Mouse (Mus musculus): ENCODE results near the gene Sdhb. TPM values are rescaled to one million over a fixed set of nuclear protein-coding genes. Genes with fewer than 3 reads are reported as not detected.

Sdhb gene
- total RNA-seq (2021), result 100 to 1,000 TPM; 271 to 305 TPM
- long read RNA-seq, experiment 1, transcript Sdhb-201 (8 exons, 1,142 nt), result major isoform, 447 of 512 reads
- long read RNA-seq, experiment 1, partial matches to known transcripts, result 19 of 512 reads
- long read RNA-seq, experiment 1, other reads (novel, unspliced or antisense), result 44 of 512 reads
- long read RNA-seq, experiment 2, transcript Sdhb-201 (8 exons, 1,142 nt), result major isoform, 419 of 537 reads
- long read RNA-seq, experiment 2, partial matches to known transcripts, result 73 of 537 reads
- long read RNA-seq, experiment 2, other reads (novel, unspliced or antisense), result 42 of 537 reads

DNA sequence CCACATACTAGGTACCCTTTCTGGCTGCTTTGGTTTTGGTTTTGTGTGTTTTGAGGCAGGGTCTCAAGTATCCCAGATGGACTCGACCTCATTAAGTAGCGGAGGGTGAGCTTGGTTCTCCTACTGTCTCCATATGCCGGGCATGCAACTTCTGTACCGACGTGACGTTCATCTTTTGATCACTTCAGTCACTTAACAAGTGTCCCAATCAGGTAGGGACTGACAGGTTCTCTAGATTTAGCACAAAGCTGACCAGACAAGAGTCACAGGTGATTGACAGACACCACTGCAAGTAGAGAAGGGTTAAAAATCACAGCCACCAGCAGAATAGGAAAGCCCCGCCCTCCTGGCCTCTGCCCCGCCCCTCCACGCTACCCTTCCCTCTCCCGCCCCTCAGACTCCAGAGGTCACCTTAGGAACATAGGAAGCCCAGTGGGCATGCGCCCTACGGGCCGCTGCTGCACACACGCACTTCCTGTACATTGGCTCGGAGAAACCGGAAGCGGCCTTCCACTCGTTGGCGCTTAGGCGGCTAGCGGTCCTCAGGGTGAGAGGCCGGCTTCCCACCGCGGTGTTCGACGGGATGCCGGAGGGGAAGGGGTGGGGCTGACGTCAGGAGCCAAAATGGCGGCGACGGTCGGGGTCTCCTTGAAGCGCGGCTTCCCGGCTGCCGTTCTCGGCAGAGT is at the start of gene Sdhb:
TSS of gene Sdhb (plus strand) at position 423 of the 686 bp plus-strand sequence.
- peak; percentile 81 to 92 for DNase-seq (ENCODE audit: low spot score in 2 of 2)

DNA sequence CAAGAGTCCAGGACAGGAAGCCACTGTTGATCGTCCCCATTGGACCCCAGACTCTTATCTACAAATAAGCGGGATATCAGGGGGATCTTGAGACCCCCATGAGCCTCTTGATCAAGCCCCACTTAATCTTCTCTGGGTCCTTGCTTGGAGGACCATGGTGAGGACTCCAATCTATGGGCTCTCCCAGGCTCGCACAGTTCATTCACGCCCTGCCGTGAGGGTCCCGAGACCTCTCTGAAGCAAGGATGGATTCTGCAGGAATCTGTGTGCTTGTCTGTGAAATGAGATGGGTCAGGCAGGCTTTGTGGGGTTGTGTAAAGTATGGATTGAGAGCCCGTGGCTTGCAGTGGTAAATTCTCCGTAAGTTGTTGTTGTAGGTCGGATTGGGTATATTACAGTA is 49.6 kb upstream of the Sdhb start:
- no peak for DNase-seq (ENCODE audit: low spot score in 2 of 2)

DNA sequence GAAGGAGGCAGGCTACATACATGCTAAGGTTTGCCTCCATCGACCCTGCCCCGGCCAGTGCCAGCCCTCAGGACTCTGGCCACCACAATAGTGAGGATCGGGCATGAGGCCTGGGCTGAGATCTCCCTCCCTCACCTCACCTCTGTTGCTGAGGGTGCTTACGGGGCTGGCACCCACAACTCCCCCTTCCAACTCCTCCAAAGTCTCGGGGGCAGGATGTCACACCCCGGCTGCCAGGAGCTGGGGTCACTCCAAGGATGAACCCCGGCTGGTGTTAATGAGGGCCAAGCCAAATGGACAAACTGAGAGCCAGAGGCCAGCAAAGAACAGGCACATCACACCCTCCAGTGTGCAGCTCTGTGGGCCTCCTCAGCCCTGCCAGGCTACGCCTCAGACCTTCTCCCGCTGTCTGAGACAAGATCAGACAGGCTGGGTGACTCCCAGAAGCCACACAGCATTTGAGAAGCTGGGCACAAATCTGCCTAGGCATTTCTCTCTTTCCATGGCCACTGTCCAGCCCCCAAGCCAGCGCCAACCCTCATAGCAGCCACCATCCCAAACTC is 48.7 kb upstream of the Sdhb start:
- DNase-seq (ENCODE audit: low spot score in 2 of 2), result no peak

DNA sequence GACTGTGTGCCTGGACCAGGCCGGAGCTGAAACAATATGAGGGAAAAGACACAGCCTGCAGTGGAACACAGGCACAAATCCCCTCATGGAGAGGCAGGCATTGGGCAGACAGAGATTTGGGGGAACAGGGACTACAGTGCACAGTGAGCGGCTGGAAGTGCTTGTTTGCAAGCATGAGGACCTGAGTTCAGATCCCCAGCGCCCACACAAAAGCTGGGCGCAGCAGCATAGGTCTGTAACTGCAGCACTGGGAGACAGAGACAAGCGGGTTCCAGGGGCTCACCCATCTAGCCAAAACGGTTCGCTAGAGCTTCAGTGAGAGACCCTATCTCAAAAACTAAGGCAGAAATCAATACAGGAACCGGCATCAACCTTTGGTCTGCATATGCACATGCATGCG is 47.4 kb upstream of the Sdhb start:
- no peak for DNase-seq (ENCODE audit: low spot score in 2 of 2)

DNA sequence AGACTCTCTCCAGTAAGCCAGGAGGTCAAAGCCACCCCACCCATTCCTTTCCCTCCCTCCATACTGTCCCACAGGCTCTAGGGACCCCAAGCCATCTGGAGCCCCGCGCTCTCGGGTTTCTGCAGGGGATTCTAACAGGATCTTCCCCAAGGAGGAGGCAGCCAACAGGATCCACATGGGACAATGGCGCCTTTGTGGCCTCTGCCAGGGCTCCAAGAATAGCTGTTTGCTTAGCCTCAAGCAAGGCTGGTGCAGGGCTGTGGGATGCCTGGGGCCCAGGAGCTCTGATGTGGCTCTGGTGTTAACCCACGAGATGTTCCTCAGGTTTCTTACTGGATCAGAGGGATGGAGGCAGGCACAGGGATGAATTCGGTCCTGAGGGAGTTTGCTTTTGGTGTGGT is 46.3 kb upstream of the Sdhb start:
- no peak for DNase-seq (ENCODE audit: low spot score in 2 of 2)

DNA sequence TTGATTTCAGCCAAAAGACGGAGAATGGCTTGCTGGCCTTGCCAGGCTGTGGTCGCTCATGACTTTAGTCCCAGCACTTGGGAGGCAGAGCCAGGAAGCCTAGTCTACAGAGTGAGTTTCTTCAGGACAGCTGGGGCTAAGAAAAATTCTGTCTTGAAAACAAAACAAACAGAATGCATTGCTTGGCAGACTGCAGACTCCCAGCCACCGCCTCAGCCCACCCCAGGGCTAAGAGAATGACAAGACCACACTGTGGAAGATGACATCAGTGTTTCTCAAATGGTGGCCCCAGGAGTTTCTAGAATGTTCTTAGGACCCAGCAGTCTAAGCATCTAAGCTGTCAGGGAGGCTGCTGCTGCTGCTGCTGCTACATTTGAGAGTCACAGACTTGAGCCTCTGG is 45.8 kb upstream of the Sdhb start:
- DNase-seq (ENCODE audit: low spot score in 2 of 2), result no peak

DNA sequence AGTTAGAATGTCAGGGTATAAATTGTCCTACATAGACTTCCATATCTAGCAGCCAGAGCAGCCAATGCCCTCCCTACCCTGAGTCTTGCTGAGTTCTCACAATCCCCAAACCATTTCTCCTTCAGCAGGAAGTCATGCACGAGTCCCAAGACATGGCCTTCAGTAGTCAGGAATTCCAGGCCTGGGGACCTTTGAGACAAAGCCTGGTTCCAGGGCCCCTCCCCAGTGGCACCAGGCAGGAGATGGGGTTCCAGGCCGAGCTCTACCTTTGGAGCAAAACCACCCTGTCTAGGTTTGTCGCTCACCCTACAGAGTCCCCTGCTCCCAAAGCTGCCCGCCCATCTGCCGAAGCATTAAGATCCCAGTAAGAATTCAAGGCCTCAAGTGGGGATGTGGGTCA is 44.7 kb upstream of the Sdhb start:
- DNase-seq (ENCODE audit: low spot score in 2 of 2), result no peak

DNA sequence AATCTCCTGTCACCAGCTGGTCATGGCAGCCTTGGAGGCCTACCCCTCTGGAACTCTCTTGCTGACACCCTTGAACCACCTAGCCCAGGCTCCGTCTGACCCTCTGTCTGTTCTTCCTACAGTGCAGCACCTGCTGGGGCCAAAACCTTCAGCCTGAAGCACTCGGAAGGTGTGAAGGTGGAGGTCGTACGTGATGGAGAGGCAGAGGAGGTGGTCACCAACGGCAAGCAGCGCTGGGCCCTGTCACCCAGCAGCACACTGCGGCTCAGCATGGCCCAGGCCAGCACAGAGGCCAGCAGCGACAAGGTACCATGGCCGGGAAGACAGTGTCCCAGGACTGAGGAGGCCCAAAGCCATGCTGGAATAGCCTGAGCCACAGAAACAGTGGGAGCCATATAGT is 43.6 kb upstream of the Sdhb start:
- DNase-seq (ENCODE audit: low spot score in 2 of 2), result no peak

DNA sequence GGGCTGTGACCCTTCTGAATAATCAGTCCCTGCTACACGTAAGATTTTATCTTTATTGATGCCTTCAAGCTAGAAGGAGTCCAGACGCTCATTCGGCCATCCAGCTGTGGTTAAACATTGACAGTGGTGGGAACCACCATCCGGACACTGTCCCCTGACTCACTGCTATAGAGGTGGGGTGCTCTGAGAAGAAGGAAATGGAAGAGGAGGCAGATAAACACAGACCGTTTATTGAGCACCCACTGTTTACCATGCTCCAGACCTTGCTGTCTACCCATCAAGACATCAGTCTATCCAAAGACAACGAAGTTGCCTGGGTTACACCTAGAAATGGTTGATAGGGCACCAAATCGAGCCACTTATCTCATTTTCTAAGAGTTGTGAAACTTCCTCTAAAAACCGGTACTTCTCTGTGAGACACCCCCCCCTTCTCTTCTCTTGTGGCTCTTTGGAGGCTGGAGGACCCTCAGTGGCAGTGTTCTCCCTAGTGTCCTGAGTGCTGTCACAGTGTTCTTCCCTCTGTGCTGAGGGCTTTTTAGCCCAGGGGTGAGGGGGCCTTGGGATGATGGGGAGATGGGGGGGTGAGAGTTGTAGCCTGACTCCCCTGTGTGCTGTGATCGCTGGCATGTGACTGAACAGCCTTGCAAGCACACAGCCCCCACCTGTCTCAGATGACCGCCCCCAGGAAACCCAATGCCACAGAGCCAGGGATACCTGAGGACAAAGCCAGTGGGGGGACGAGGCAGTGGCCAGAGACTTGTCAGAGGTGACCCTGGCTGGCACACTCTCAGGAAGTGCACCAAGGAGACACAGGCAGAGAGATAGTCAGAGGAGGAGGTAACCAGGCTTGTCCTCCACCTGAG is 40.8 kb upstream of the Sdhb start:
- DNase-seq (ENCODE audit: low spot score in 2 of 2), result no peak

DNA sequence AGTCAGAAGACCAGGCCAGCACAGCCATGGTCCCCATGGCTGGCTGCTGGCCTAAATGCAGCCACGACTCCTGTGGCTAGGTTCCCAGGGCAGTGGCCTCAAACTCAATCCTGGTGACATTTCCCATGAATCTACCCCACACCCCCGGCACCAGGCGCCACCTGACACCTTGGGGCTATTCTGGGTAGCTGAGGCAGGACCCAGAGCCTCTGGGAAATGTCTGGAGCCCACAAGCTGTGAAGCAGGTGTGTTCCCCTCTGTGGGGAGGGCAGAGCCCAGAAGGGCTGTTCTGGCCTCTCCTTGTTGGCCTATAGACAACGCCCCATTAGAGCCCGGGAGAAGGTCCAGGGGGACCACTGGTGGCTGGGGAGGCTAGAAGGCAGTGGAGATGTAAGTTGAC is 38.5 kb upstream of the Sdhb start:
- DNase-seq (ENCODE audit: low spot score in 2 of 2), result no peak

DNA sequence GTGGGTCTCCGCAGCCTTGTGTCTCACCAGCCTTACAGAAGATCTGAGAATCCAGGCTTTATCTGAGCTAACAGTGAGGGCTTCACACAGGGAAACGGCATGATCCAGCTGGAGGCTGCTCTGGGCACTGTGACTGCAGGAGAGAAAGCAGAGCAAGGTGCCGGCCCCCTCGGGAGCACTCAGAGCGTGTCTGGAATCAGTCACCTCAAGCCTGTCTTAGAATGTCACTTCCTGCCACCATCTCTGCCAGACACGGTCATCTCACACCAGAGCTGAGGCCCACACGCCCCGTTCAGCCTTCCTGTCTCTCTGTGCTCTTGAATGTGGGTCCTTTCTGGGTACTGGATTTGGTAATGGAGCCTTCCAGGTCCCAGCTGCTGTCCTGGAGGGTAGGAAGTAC is 35.4 kb upstream of the Sdhb start:
- DNase-seq (ENCODE audit: low spot score in 2 of 2), result no peak

DNA sequence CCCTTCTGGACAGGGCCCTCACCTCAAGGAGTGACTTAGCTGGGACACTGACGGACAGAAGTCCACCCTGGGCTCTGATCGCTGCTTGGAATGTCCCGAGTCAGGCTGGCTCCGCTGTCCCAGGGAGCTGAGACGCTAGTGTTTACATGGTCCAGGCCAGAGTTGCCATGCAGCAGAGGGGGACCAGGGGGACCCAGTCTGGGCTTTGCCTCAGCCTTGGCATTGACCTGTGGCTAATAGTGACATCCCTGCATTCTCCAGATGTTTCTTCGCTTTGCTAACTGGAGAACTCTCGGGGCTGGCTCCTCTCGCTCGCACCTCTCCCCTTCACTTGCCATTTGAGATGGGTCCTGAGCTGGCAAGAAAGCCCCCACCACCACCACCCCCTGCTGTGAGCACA is 32.7 kb upstream of the Sdhb start:
- DNase-seq (ENCODE audit: low spot score in 2 of 2), result no peak

DNA sequence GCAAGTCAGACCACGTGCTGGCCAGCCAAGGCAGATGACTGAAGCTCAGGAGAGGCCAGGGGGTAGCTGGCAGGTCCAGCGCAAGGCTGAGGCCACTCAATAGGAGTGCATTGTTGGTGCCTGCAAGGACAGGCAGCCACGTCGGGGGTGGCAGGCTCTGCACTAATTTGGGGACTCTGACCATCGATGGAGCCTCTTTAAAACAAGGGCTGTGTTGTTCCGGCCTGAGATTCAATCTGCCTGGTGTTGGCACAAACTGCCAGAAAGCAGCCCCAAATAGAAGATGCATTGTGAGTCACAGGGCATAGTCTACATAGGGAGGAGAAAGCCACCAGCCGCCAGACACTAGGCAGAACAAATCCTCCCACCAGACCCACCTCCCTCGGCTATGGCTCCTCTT is 31.3 kb upstream of the Sdhb start:
- DNase-seq (ENCODE audit: low spot score in 2 of 2), result no peak

DNA sequence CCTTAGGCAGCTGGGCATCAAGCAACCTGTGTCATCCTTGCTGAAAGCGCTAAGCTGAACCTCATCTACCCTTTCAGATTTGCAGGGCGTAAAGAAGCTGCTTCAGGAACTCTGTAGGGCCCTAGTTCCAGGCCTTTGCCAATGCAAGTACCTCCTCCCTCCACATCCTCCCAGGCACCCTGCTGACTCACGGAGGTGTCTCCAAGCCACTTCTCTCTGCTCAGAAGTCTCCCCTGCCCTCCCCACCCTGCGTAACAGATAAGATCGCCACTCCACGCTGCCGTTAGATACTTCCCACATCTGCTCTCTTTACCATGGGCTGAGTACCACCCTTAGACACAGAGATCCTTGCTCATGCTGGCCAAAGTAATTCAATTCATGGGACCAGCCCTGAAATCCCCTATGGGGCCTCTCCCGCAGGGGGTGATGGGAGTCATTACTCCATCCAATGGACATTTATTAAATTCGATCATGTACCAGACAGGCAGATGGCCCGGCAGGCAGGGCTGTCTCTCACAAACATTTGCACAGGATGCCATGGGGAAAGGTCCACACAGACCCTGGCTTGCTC is 30.0 kb upstream of the Sdhb start:
- DNase-seq (ENCODE audit: low spot score in 2 of 2), result no peak

DNA sequence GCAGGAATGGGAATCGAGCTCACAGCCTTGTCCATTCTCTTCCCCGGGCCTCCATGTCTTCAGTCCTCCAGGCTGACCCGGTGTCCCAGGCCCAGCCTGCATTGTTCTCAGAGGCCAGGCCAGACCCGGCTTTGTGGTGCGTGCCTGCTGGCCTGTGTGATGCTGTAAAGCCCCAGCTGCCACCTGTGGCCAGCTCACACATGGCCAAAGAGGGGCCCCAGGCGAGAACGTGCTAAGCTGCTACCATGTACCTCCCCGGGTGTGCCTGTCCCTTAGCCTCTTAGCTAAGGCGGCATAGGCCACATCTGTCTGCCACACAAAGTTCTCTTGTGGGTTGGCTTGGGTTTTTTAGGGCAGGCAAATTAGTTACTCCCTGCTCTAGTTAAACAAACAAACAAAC is 25.4 kb upstream of the Sdhb start:
- DNase-seq (ENCODE audit: low spot score in 2 of 2), result no peak

DNA sequence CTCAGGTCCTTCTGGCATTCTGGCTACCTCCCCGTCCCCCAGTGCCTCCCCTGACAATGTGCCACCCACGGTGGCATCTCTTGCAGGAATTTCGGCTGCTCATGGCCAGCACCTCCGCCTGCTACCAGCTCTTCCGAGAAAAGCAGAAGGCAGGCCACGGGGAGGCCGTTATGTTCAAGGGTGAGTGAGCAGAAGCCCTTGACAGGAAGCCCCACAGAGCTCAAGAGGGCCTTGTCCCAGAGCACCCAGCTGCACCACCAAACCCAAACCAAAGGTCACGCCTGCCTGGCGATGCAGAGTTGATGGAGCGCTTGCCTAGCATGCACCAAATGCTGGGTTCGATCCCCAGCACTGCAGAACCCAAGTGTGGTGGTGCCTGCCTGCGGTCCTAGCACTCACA is 16.6 kb upstream of the Sdhb start:
- DNase-seq (ENCODE audit: low spot score in 2 of 2), result no peak

DNA sequence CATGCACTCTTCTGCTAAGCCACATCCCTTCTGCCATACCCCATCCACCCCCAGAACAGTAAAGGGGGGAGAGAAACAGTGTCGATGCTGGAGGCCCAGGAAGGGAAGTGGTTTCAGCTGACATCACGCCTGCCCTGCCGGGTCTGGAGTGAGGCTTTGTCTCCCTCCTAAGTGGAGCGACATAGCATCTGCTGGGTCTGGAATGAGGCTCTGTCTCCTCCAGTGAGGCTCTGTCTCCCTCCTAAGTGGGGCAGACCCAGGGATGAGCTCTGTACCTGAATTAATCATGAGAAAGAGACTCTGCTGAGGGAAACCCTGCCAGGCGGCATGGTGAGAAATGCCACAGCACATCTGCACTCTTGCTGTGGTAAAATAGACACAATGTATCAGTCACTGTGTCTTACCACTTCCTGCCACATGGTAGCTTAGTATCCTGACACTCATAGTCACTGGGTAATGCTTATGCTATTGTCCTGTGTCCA is 16.0 kb upstream of the Sdhb start:
- no peak for DNase-seq (ENCODE audit: low spot score in 2 of 2)

DNA sequence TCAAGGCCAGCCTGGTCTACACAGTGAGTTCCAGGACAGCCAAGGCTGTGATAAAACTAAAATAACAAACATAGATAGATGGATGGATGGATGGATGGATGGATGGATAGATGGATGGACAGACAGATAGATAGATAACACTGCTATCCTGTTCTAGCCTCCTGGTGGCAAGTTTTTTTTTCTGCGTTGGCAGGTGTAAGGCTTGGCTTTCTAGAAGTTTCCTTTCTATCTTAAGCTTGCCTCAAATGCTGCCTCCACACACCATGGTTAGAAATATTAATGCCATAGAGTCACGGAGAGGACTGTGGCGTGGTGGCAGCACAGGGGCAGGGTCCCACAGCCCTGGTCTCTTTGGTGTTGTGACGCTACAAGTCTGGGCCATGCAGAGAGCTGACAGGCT is 15.4 kb upstream of the Sdhb start:
- no peak for DNase-seq (ENCODE audit: low spot score in 2 of 2)

DNA sequence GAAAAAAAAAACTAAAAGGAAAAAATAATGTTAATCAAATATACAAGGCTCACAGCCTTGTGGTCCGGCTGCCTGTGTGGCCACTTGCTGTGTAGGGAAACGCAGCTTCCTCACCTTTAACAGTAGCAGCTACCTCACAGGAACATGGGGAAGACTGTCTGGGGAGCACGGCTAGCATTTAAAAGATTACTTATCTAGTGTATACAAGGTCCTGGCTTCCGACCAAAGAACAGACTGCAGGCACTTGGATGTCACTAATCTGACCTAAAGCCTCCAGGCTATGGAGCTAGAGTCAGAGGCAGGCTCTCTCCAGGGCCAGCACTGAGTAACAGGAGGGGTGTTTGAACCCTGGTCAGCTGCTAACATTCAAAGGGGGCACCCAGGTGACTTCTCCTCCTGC is 15.0 kb upstream of the Sdhb start:
- no peak for DNase-seq (ENCODE audit: low spot score in 2 of 2)

DNA sequence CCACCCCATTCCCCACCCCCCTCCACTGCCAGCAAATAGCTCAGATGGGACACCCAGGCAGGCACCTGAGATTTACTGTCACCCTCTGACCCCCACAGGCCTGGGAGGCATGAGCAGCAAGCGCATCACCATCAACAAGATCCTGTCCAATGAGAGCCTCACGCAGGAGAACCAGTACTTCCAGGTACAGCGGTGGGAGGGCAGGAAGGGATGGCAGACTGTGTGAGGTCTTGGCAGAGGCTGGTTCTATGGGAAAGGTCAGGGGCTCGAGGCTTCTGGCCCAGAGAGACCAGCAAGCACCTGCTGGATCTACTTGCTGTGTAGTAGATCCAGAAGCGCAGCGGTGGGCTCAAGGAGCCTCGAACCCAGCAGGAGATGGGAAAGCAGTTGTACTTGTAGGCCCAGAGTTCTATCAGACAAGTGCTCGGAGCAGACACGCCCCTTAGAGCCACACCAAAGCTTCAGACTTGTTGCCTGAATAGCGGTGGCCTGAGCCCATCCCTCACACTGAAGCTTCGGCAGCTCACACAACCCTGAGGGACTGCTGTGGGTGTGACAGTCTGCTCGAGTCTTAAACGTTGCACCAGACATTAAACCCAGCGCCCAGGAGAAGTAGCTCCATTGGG is 14.3 kb upstream of the Sdhb start:
- no peak for DNase-seq (ENCODE audit: low spot score in 2 of 2)
